Mouse (Mus musculus): ENCODE measurements around the gene Kif16b. TPM values are rescaled to one million over a fixed set of nuclear protein-coding genes. Genes with fewer than 3 reads are reported as not detected.

Kif16b gene
- polyA plus RNA-seq, 1 experiment: 4.0 TPM

DNA sequence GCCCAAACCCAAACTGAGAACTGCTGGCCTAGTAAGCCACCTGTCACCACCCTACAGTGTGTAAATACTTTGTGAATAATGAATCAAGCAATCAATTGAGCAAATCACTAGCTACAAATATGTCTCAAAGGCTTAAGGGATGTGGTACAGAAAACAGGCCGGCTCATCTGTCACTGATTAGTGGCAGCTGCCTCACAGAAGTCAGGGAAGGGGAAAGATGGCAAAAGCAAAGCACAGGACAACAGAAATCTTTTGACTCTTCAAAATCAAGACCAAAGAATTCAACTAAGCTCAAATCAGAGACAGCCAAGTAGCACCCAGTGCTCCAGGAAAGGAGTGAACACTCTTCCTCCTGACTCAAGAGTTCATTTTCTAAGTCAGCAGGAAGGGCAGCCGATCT, 18.9 kb downstream of the Kif16b start:
- 71% methylated on average over 2 of the region's 2 CpGs for WGBS
- no peak overlapping the region for H3K27ac ChIP-seq (ENCODE audit: control insufficient read depth, insufficient read depth, low read depth, low read length, poor library complexity)
- H3K4me1 ChIP-seq (ENCODE audit: control insufficient read depth, insufficient read depth, low read length): no peaks in the 10 kb centered on the region
- no peak overlapping the region for H3K4me3 ChIP-seq (replicated peaks; ENCODE audit: control insufficient read depth, low read depth, low read length)
- no peak for TF ChIP-seq CTCF (IDR thresholded peaks at IDR 0.05; ENCODE audit: control insufficient read depth, insufficient read depth, low read length)
- no peak for TF ChIP-seq POLR2A (IDR thresholded peaks at IDR 0.05; ENCODE audit: borderline replicate concordance, control insufficient read depth, low read depth, low read length)

DNA sequence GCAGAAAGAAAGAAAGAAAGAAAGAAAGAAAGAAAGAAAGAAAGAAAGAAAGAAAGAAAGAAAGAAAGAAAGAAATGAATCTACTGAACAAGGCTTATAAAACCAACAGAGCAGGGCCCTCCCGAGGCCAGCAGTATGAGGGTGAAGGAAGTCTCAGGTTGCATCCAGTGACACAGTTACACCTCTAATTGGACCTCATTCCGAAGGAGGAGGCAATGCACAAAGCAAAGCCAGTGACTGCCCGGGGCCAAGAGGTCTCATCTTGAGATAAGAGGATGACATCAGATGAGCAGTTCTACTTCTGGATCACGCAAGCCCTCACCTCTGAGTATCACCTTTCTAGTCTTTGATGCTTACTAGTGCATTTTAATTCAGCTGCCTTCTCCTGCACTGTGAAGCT, 20.2 kb downstream of the Kif16b start:
- TF ChIP-seq POLR2A (IDR thresholded peaks at IDR 0.05; ENCODE audit: borderline replicate concordance, control insufficient read depth, low read depth, low read length) (no peak), CTCF (IDR thresholded peaks at IDR 0.05; ENCODE audit: control insufficient read depth, insufficient read depth, low read length) (no peak)
- Histone ChIP-seq H3K4me1 (ENCODE audit: control insufficient read depth, insufficient read depth, low read length) (no peaks in the 10 kb centered on the region), H3K27ac (ENCODE audit: control insufficient read depth, insufficient read depth, low read depth, low read length, poor library complexity) (no peak overlapping the region), H3K4me3 (replicated peaks; ENCODE audit: control insufficient read depth, low read depth, low read length) (no peak overlapping the region)
- WGBS: 58% methylated on average over 4 of the region's 4 CpGs

GRCm38 (mm10) chr2:142879257-142879818, 22.0 kb downstream of the Kif16b start:
- Histone ChIP-seq H3K27ac (ENCODE audit: control insufficient read depth, insufficient read depth, low read depth, low read length, poor library complexity) (no peak overlapping the region), H3K4me3 (replicated peaks; ENCODE audit: control insufficient read depth, low read depth, low read length) (no peak overlapping the region), H3K4me1 (ENCODE audit: control insufficient read depth, insufficient read depth, low read length) (no peaks in the 10 kb centered on the region)
- WGBS: 82% methylated on average over 8 of the region's 8 CpGs
- TF ChIP-seq CTCF (IDR thresholded peaks at IDR 0.05; ENCODE audit: control insufficient read depth, insufficient read depth, low read length): no peak
- no peak for TF ChIP-seq POLR2A (IDR thresholded peaks at IDR 0.05; ENCODE audit: borderline replicate concordance, control insufficient read depth, low read depth, low read length)

DNA sequence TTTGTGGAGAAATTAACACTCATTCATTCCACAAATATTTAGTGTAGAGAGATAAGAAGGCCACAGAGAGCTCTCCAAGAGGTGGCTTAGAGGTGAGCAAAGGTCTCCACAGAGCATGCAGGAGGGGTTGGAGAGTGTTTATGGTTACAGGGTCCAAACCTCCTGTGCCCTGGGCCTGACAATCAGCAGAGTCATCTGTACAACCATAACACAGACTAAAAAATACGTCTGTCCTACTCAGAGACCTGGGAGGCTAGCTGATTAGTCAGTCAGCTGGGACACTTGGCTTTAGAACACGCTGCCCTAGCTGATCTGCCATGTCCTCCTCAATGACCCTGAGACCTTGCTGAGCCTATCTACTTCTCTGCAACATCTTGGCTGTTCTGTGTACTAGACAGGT, 24.7 kb downstream of the Kif16b start:
- TF ChIP-seq POLR2A (IDR thresholded peaks at IDR 0.05; ENCODE audit: borderline replicate concordance, control insufficient read depth, low read depth, low read length) (no peak), CTCF (IDR thresholded peaks at IDR 0.05; ENCODE audit: control insufficient read depth, insufficient read depth, low read length) (no peak)
- H3K4me3 ChIP-seq (replicated peaks; ENCODE audit: control insufficient read depth, low read depth, low read length): no peak overlapping the region
- no peak overlapping the region for H3K27ac ChIP-seq (ENCODE audit: control insufficient read depth, insufficient read depth, low read depth, low read length, poor library complexity)
- WGBS: 79% methylated on average over 2 of the region's 2 CpGs
- no peaks in the 10 kb centered on the region for H3K4me1 ChIP-seq (ENCODE audit: control insufficient read depth, insufficient read depth, low read length)

- TF ChIP-seq POLR2A (IDR thresholded peaks at IDR 0.05; ENCODE audit: borderline replicate concordance, control insufficient read depth, low read depth, low read length) (no peak), CTCF (IDR thresholded peaks at IDR 0.05; ENCODE audit: control insufficient read depth, insufficient read depth, low read length) (no peak)
- H3K4me1 ChIP-seq (ENCODE audit: control insufficient read depth, insufficient read depth, low read length): no peaks in the 10 kb centered on the region
- H3K4me3 ChIP-seq (replicated peaks; ENCODE audit: control insufficient read depth, low read depth, low read length): no peak overlapping the region
- 89% methylated on average over 4 of the region's 4 CpGs for WGBS
- no peak overlapping the region for H3K27ac ChIP-seq (ENCODE audit: control insufficient read depth, insufficient read depth, low read depth, low read length, poor library complexity)
These were observed 25.4 kb downstream of the Kif16b start for GRCm38 (mm10) chr2:142875936-142876335.

- Histone ChIP-seq H3K4me1 (ENCODE audit: control insufficient read depth, insufficient read depth, low read length) (no peaks in the 10 kb centered on the region), H3K4me3 (replicated peaks; ENCODE audit: control insufficient read depth, low read depth, low read length) (no peak overlapping the region), H3K27ac (ENCODE audit: control insufficient read depth, insufficient read depth, low read depth, low read length, poor library complexity) (no peak overlapping the region)
- TF ChIP-seq POLR2A (IDR thresholded peaks at IDR 0.05; ENCODE audit: borderline replicate concordance, control insufficient read depth, low read depth, low read length) (no peak), CTCF (IDR thresholded peaks at IDR 0.05; ENCODE audit: control insufficient read depth, insufficient read depth, low read length) (no peak)
- 85% methylated on average over 2 of the region's 2 CpGs for WGBS
These were observed 26.8 kb downstream of the Kif16b start for GRCm38 (mm10) chr2:142874562-142874961.

- TF ChIP-seq CTCF (IDR thresholded peaks at IDR 0.05; ENCODE audit: control insufficient read depth, insufficient read depth, low read length) (no peak), POLR2A (IDR thresholded peaks at IDR 0.05; ENCODE audit: borderline replicate concordance, control insufficient read depth, low read depth, low read length) (no peak)
- H3K4me3 ChIP-seq (replicated peaks; ENCODE audit: control insufficient read depth, low read depth, low read length): no peak overlapping the region
These were observed 31.3 kb downstream of the Kif16b start for GRCm38 (mm10) chr2:142870055-142870454.

GRCm38 (mm10) chr2:142867481-142867880, 33.9 kb downstream of the Kif16b start:
- TF ChIP-seq POLR2A (IDR thresholded peaks at IDR 0.05; ENCODE audit: borderline replicate concordance, control insufficient read depth, low read depth, low read length) (no peak), CTCF (IDR thresholded peaks at IDR 0.05; ENCODE audit: control insufficient read depth, insufficient read depth, low read length) (no peak)
- Histone ChIP-seq H3K27ac (ENCODE audit: control insufficient read depth, insufficient read depth, low read depth, low read length, poor library complexity) (no peak overlapping the region), H3K4me3 (replicated peaks; ENCODE audit: control insufficient read depth, low read depth, low read length) (no peak overlapping the region), H3K4me1 (ENCODE audit: control insufficient read depth, insufficient read depth, low read length) (no peaks in the 10 kb centered on the region)
- 82% methylated on average over 2 of the region's 2 CpGs for WGBS

More at GRCm38 (mm10) chr2:142870055-142870454, 31.3 kb downstream of the Kif16b start:
- Histone ChIP-seq H3K27ac (ENCODE audit: control insufficient read depth, insufficient read depth, low read depth, low read length, poor library complexity) (no peak overlapping the region), H3K4me1 (ENCODE audit: control insufficient read depth, insufficient read depth, low read length) (no peaks in the 10 kb centered on the region)
- 92% methylated on average over 8 of the region's 8 CpGs for WGBS

DNA sequence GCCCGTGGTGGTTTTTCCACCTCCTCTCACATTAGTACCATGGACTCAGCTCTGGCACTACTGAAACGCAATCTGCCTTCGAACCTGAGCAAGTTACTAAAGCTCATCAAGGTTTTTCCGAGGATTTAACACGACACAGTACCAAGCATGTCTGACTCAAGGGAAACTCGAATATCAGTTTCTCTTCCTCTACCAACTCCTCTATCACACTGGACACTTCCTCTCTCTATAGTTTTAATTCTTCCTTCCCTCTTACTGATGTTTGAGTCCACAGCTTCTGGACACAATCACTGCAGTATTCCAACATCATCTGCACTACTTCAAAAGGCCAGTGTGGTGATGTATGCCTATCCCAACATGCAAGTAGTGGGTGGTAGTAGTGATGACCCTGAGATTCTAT, 40.3 kb downstream of the Kif16b start:
- H3K27ac ChIP-seq (ENCODE audit: control insufficient read depth, insufficient read depth, low read depth, low read length, poor library complexity): no peak overlapping the region
- WGBS: 77% methylated on average over 6 of the region's 6 CpGs
- TF ChIP-seq POLR2A (IDR thresholded peaks at IDR 0.05; ENCODE audit: borderline replicate concordance, control insufficient read depth, low read depth, low read length) (no peak), CTCF (IDR thresholded peaks at IDR 0.05; ENCODE audit: control insufficient read depth, insufficient read depth, low read length) (no peak)
- H3K4me1 ChIP-seq (ENCODE audit: control insufficient read depth, insufficient read depth, low read length): no peaks in the 10 kb centered on the region
- no peak overlapping the region for H3K4me3 ChIP-seq (replicated peaks; ENCODE audit: control insufficient read depth, low read depth, low read length)

Measured in bone marrow, adult 2 months (tissue).